Mouse (Mus musculus) Patski (cell line): ENCODE measurements around the gene B4galt2. TPM values are rescaled to one million over a fixed set of nuclear protein-coding genes. Genes with fewer than 3 reads are reported as not detected.

ENCODE experiments used
- ATAC-seq: fragments of 100-300 bp; one replicate; pipeline ENCODE4 v1.8.0; 2021
- CTCF ChIA-PET: fragments of 350-600 bp; sonication (Branson Sonifier 250); formaldehyde crosslinking; loops from one replicate; lab custom pipeline; 2022; ENCODE audit warnings: inconsistent platforms; lab: Charles Lee
- POLR2A ChIA-PET: fragments of 350-600 bp; sonication (Branson Sonifier 250); formaldehyde crosslinking; loops from one replicate; lab custom pipeline; 2022; ENCODE audit warnings: antibody characterized with exemption, inconsistent platforms; lab: Charles Lee
- DNase-seq: peaks from one replicate; pipeline ENCODE4 v3.0.0-alpha.2; 2011; ENCODE audit warnings: low read depth, low spot score
- H3K27me3 ChIP-seq: fragments of 371-371 bp; one replicate; pipeline ENCODE4 v1.5.1; 2021
- CTCF ChIP-seq: fragments of 100-300 bp; IDR thresholded peaks from one replicate; pipeline ENCODE4 v1.5.1; 2021
- in situ Hi-C: fragments of 300-500 bp; cut with MboI; formaldehyde crosslinking; loops from 3 replicates; pipeline ENCODE4 v1.11.1; 2018; ENCODE audit warnings: low pct_unique_long_range_greater_than_20kb, mixed read lengths
- polyA plus RNA-seq: library from polyadenylated mRNA; unstranded; gene quantifications from one replicate; pipeline ENCODE4 v1.2.3, GENCODE M21; 2021

Gene B4galt2
- polyA plus RNA-seq, 1 experiment from 2014 or later, result 26.0 TPM

- H3K27me3 ChIP-seq, result no peaks in the 10 kb centered on the region
- in situ Hi-C loops, result no loop called here
- DNase-seq, result no peak
- ATAC-seq, result no peak
- ChIA-PET CTCF (interaction anchor here (1.0 to 1.3 kb wide), 2 partner anchors 16 to 21 kb away, joined by 3 to 4 read pairs; no protein-coding TSS in a partner anchor), POLR2A (interaction anchor here (1.0 to 1.2 kb wide), 2 partner anchors 15 to 172 kb away, joined by 3 to 4 read pairs; no protein-coding TSS in a partner anchor)
- TF ChIP-seq CTCF, result no peak
Observed at GRCm38 (mm10) chr4:117912131-117912561, 28.9 kb upstream of the B4galt2 start.

- POLR2A ChIA-PET, result no interaction called here
- CTCF ChIA-PET, result interaction anchor here (0.9 to 1.9 kb wide), 2 partner anchors 11 to 19 kb away, joined by 3 to 6 read pairs; no protein-coding TSS in a partner anchor
- DNase-seq, result no peak
- in situ Hi-C loops, result no loop called here
- TF ChIP-seq CTCF, result no peak
- no peaks in the 10 kb centered on the region for H3K27me3 ChIP-seq
- no peak for ATAC-seq
Observed at GRCm38 (mm10) chr4:117908834-117909453, 25.7 kb upstream of the B4galt2 start.

- TF ChIP-seq CTCF, result no peak
- ATAC-seq (no peak), DNase-seq (no peak)
- in situ Hi-C loops, result no loop called here
- no peaks in the 10 kb centered on the region for H3K27me3 ChIP-seq
- POLR2A ChIA-PET, result interaction anchor here (0.8 kb wide), 1 partner anchor 8 kb away, joined by 3 read pairs; no protein-coding TSS in a partner anchor
- CTCF ChIA-PET, result no interaction called here
Observed at GRCm38 (mm10) chr4:117906196-117906595, 22.9 kb upstream of the B4galt2 start.

DNA sequence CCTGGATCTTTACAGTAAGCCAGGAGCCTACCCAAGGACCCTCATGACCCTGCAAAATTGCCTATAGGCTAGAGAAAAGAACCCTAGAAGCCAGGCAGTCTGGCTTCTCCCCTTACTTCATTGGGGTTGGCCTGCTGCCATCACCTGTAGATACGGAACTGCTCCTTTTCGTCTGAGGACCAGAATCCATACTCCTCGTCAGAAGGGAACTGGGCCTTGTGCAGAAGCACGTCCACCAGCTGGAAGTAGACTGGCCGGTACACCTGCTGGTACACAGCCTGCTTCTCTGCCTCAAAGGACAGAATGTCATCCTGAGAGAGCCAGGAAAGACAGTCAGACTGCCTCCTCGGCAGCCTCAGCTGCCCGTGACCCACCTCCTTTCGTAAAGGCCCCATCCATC lies 21.5 kb upstream of the B4galt2 start:
- no peak for TF ChIP-seq CTCF
- in situ Hi-C loops, result no loop called here
- CTCF ChIA-PET, result no interaction called here

GRCm38 (mm10) chr4:117904094-117904493 lies 20.8 kb upstream of the B4galt2 start:
- H3K27me3 ChIP-seq, result no peaks in the 10 kb centered on the region
- TF ChIP-seq CTCF, result no peak
- in situ Hi-C loops, result no loop called here
- no peak for DNase-seq
- ChIA-PET POLR2A (no interaction called here), CTCF (no interaction called here)
- ATAC-seq, result no peak

More for the DNA sequence above, 21.5 kb upstream of the B4galt2 start:
- ATAC-seq, result no peak
- DNase-seq, result no peak
- POLR2A ChIA-PET, result no interaction called here
- no peaks in the 10 kb centered on the region for H3K27me3 ChIP-seq

DNA sequence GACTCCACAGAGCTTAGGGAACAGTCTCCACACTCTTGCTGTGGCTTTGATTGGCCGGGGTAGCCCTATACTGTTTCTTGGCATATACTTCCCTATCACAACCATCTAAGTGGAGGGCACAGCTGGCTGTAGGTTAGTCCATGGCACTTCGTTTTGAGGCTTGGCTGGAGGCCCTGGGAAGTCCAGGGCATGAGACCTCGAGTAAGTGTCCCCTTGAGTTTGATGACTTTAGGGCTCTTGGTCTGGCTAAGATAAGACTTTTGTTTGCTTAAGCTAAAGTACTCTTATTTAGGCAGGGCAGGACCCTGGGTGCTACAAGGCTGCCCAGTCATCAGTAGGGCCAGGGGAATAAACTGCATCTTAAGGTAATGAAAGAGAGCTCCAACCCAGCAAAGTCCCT lies 14.8 kb upstream of the B4galt2 start:
- no peak for TF ChIP-seq CTCF
- H3K27me3 ChIP-seq, result no peaks in the 10 kb centered on the region
- no peak for ATAC-seq
- ChIA-PET POLR2A (interaction anchor here (0.8 kb wide), 1 partner anchor 14 kb away, joined by 3 read pairs; no protein-coding TSS in a partner anchor), CTCF (interaction anchor here (0.8 to 1.0 kb wide), 2 partner anchors 9 to 11 kb away, joined by 3 read pairs; no protein-coding TSS in a partner anchor)
- DNase-seq, result no peak
- in situ Hi-C loops, result no loop called here

GRCm38 (mm10) chr4:117896031-117896430 lies 12.7 kb upstream of the B4galt2 start:
- in situ Hi-C loops, result no loop called here
- TF ChIP-seq CTCF, result no peak
- no peak for DNase-seq
- ChIA-PET POLR2A (no interaction called here), CTCF (no interaction called here)
- no peaks in the 10 kb centered on the region for H3K27me3 ChIP-seq
- no peak for ATAC-seq

DNA sequence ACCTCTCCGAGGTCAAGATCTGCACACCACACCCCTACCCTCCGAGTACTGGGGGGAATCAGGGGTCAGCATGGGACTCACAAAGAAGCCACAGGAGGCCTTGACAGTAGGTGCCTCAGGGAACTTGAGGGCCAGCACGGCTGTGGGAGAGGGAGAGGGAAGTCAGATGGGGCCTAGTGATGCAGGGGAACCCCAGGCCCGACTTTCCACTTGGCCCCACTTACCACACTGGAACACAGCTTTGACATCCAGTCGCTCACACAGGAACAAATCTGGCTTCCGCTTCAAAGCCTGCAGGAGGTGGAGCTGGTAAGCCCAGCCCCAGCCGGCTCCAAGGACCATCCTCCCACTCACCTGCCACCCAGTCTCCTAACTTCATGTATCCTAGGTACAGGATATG lies 12.1 kb upstream of the B4galt2 start:
- no peak for TF ChIP-seq CTCF
- ATAC-seq, result no peak
- H3K27me3 ChIP-seq, result no peaks in the 10 kb centered on the region
- in situ Hi-C loops, result no loop called here
- DNase-seq, result no peak
- ChIA-PET POLR2A (no interaction called here), CTCF (no interaction called here)

DNA sequence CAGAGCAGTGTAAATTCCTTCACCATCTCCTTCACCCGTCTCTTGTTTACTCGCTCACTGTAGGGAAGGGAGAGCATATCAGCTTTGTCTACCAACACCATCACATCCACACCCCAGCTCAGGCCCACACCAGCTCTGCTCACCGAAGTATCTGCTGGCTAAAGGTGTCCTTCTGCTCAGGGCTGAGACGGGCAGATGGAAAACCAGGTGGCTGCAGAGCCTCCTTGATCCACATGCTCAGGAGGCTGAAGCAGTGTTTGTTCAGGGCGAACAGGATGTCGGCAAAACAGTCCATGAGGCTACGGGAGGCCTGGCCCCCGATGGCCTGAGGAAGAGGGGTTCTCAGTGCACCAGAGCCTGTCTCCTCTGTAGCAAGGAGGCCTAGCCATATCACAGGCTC lies 11.3 kb upstream of the B4galt2 start:
- in situ Hi-C loops, result no loop called here
- H3K27me3 ChIP-seq, result no peaks in the 10 kb centered on the region
- CTCF ChIA-PET, result no interaction called here
- no peak for TF ChIP-seq CTCF
- DNase-seq (no peak), ATAC-seq (no peak)
- POLR2A ChIA-PET, result no interaction called here

GRCm38 (mm10) chr4:117893376-117893775 lies 10.1 kb upstream of the B4galt2 start:
- no peaks in the 10 kb centered on the region for H3K27me3 ChIP-seq
- in situ Hi-C loops, result no loop called here
- no peak for DNase-seq
- POLR2A ChIA-PET, result no interaction called here
- CTCF ChIA-PET, result no interaction called here
- ATAC-seq, result no peak
- no peak for TF ChIP-seq CTCF

DNA sequence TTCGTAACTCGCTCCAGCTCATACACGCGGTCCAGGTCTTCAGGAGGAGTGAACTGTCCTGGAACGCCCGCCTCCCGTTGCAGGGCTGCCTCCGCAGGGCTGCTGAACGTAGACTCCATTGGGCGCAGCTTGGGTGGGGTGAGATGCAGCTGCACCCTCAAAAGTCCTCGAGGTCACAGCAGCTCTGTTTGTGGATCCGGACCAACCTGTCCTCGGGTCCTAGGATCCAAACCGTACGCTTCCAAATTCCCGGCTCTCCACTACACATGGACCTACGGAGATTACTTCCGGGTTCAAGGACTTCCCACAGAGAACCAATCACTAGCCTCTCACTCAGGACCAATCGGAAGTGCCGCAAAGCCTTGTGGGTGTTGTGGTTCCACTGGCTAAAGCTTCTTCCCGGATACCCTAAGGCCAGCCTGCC lies 8.5 kb upstream of the B4galt2 start, which contains the start of gene Dph2:
Dph2 (minus strand) TSS at position 295 of the 424 bp plus-strand sequence.
- peak; percentile 68 for DNase-seq
- POLR2A ChIA-PET, result no interaction called here
- in situ Hi-C loops, result no loop called here

More for the DNA sequence above, 8.5 kb upstream of the B4galt2 start, which contains the start of gene Dph2:
- CTCF ChIA-PET, result interaction anchor here (1.0 to 2.2 kb wide), 3 partner anchors 21 to 192 kb away, joined by 3 to 9 read pairs (median 4); no protein-coding TSS in a partner anchor
- H3K27me3 ChIP-seq, result no peaks in the 10 kb centered on the region
- no peak for TF ChIP-seq CTCF
- peak; percentile 65 for ATAC-seq
